Mouse (Mus musculus) cortical plate, adult 2 months (tissue): ENCODE results near the gene Olfr1444.

Source experiments
- CTCF ChIP-seq: fragments of 200-500 bp; IDR thresholded peaks from 2 replicates; pipeline ENCODE4 v1.5.1; 2011; ENCODE audit warnings: mild to moderate bottlenecking, control low read depth, low read length; ENCODE audit not compliant: insufficient read depth; ENCODE audit errors: extremely low read depth
- POLR2A ChIP-seq: fragments of 200-500 bp; IDR thresholded peaks from 2 replicates; pipeline ENCODE4 v1.6.1; 2011; ENCODE audit warnings: mild to moderate bottlenecking, low read length, control low read depth; ENCODE audit not compliant: insufficient read depth; ENCODE audit errors: extremely low read depth

DNA sequence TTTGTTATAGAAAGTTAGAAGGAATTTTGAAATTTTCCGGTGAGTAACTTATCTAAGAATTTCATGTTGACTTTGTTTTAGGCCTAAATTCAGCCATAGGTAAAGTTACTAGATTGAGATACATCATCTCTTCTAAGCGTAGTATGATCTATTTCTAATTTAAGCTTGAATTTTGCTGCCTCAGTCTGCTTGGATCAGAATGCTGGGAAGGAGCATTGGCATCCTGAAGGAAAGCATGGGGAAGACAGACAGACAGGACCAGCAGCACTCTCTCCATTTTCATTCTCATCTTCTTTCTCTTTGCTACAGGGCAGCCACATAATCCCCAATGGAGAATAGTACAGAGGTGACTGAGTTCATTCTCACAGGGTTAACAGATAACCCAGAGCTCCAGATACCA is 26.5 kb downstream of the Olfr1444 start, which contains the start of gene Olfr1445:
- TF ChIP-seq CTCF (no peak), POLR2A (no peak)
